Mouse (Mus musculus): ENCODE measurements at regions not wholly inside any gene's neighbourhood (a gene's known extent, or its start where the extent isn't known, plus 50 kb on each side); places are given as distances from the start of the nearest gene placed in this dataset.

DNA sequence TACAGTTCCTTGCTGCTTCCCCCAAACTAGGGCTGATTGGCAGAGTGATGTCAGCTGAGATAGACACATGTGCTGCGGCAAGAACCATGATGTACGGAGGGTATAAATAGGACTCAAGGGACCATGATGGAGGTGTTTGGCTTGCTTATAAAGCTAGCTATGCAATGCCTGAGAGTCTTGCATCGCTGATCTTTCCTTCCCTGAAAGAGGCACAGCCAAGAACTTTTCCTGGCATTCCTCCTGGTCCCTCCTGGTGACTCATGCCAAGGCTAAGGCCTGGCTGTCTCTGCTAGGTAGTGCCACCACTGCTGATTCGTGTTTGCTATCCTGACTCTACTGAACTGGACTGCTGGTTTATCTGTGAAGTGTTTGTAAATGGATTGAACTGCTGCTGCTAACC is 260.0 kb upstream of the Gm11114 start:
- no peak for TF ChIP-seq CTCF (IDR thresholded peaks at IDR 0.05; ENCODE audit: low read depth)
- no peak for TF ChIP-seq EP300 (optimal IDR thresholded peaks at IDR 0.05)

All from stomach, postnatal 0 days (tissue).